Mouse (Mus musculus) MEL (cell line): ENCODE results near the gene Smyd3. TPM values are rescaled to one million over a fixed set of nuclear protein-coding genes. Genes with fewer than 3 reads are reported as not detected.

Experiments used
- DNase-seq: peaks from one replicate; pipeline ENCODE4 v3.0.0; 2011; ENCODE audit warnings: low read depth, low spot score
- H3K27ac ChIP-seq: 2 replicates; pipeline ENCODE4 v1.5.1; 2012; ENCODE audit warnings: low read depth, mild to moderate bottlenecking, control low read depth, low read length, moderate library complexity; ENCODE audit not compliant: control insufficient read depth
- H3K27me3 ChIP-seq, 2 experiments: fragments of 150-350 bp in 1 of 2; sonication (generic) in 1 of 2; 2 replicates each; pipeline ENCODE4 v1.6.1; 2012; ENCODE audit warnings: low read length in 2 of 2, mild to moderate bottlenecking in 2 of 2, improper control_type of control experiment in 1 of 2, moderate library complexity in 1 of 2; ENCODE audit not compliant: insufficient read depth in 2 of 2, control insufficient read depth in 1 of 2
- H3K36me3 ChIP-seq, 2 experiments: 2 replicates each; pipeline ENCODE4 v1.6.1; 2012 to 2014; ENCODE audit warnings: low read length in 2 of 2, improper control_type of control experiment in 1 of 2, inconsistent platforms in 1 of 2, mild to moderate bottlenecking in 1 of 2; ENCODE audit not compliant: insufficient read depth in 2 of 2, control insufficient read depth in 1 of 2
- H3K4me1 ChIP-seq, 2 experiments: fragments of 150-350 bp in 1 of 2; sonication (generic) in 1 of 2; 2 replicates each; pipeline ENCODE4 v1.6.1; 2012; ENCODE audit warnings: low read length in 2 of 2, improper control_type of control experiment in 1 of 2, mild to moderate bottlenecking in 1 of 2; ENCODE audit not compliant: insufficient read depth in 2 of 2, control insufficient read depth in 1 of 2
- H3K4me3 ChIP-seq, 2 experiments: fragments of 150-350 bp in 1 of 2; sonication (generic) in 1 of 2; 2 replicates each; pipeline ENCODE4 v1.5.1; 2012; ENCODE audit warnings: low read depth in 2 of 2, low read length in 2 of 2, mild to moderate bottlenecking in 2 of 2, moderate library complexity in 2 of 2, control low read depth in 1 of 2, improper control_type of control experiment in 1 of 2; ENCODE audit not compliant: control insufficient read depth in 1 of 2, insufficient read depth in 1 of 2
- H3K79me2 ChIP-seq: 2 replicates; pipeline ENCODE4 v1.6.1; 2012; ENCODE audit warnings: mild to moderate bottlenecking, low read length, moderate library complexity; ENCODE audit not compliant: control insufficient read depth, poor library complexity, insufficient read depth
- H3K9ac ChIP-seq: 2 replicates; pipeline ENCODE4 v1.6.1; 2012; ENCODE audit warnings: low read depth, mild to moderate bottlenecking, control low read depth, low read length, moderate library complexity; ENCODE audit not compliant: control insufficient read depth, poor library complexity, severe bottlenecking
- H3K9me3 ChIP-seq: fragments of 150-350 bp; sonication (generic); replicated peaks from 2 replicates; pipeline ENCODE4 v1.6.1; 2012; ENCODE audit warnings: mild to moderate bottlenecking, low read length, improper control_type of control experiment, moderate library complexity; ENCODE audit not compliant: insufficient read depth
- CTCF ChIP-seq, 3 experiments: IDR thresholded peaks in 2 of 3; conservative IDR thresholded peaks in 1 of 3; 2 replicates each; pipeline ENCODE4 v1.5.1; 2011 to 2012; ENCODE audit warnings: low read length in 3 of 3, low read depth in 2 of 3, mild to moderate bottlenecking in 2 of 3, improper control_type of control experiment in 1 of 3, inconsistent platforms in 1 of 3, mixed read lengths in 1 of 3, moderate library complexity in 1 of 3; ENCODE audit not compliant: control insufficient read depth in 1 of 3, insufficient read depth in 1 of 3, poor library complexity in 1 of 3, severe bottlenecking in 1 of 3
- ELF1 ChIP-seq: IDR thresholded peaks from 2 replicates; pipeline ENCODE4 v1.6.1; 2014; ENCODE audit warnings: low read depth, mild to moderate bottlenecking, inconsistent platforms, low read length, improper control_type of control experiment, moderate library complexity
- EP300 ChIP-seq, 2 experiments: IDR thresholded peaks; 2 replicates each; pipeline ENCODE4 v1.6.1; 2011; ENCODE audit warnings: improper control_type of control experiment in 2 of 2, low read length in 2 of 2, low read depth in 1 of 2, mild to moderate bottlenecking in 1 of 2
- ETS1 ChIP-seq: IDR thresholded peaks from 2 replicates; pipeline ENCODE4 v1.6.1; 2012; ENCODE audit warnings: low read depth, mild to moderate bottlenecking, inconsistent platforms, low read length, improper control_type of control experiment, moderate library complexity
- GATA1 ChIP-seq: IDR thresholded peaks from 2 replicates; pipeline ENCODE4 v1.6.1; 2011; ENCODE audit warnings: low read depth, low read length, improper control_type of control experiment
- HCFC1 ChIP-seq: IDR thresholded peaks from 2 replicates; pipeline ENCODE4 v1.6.1; 2012; ENCODE audit warnings: low read depth, mild to moderate bottlenecking, inconsistent platforms, low read length, improper control_type of control experiment, moderate library complexity
- KAT2A ChIP-seq: conservative IDR thresholded peaks from 2 replicates; pipeline ENCODE4 v1.6.1; 2012; ENCODE audit warnings: low read depth, low read length, improper control_type of control experiment, inconsistent platforms
- MAZ ChIP-seq: IDR thresholded peaks from 2 replicates; pipeline ENCODE4 v1.6.1; 2012; ENCODE audit warnings: low read depth, mild to moderate bottlenecking, inconsistent platforms, low read length, improper control_type of control experiment
- MYB ChIP-seq: IDR thresholded peaks from 2 replicates; pipeline ENCODE4 v1.6.1; 2011; ENCODE audit warnings: mild to moderate bottlenecking, low read depth, low read length, improper control_type of control experiment
- MYC ChIP-seq: IDR thresholded peaks from 2 replicates; pipeline ENCODE4 v1.6.1; 2011; ENCODE audit warnings: low read depth, mild to moderate bottlenecking, low read length, improper control_type of control experiment, moderate library complexity
- NRF1 ChIP-seq: IDR thresholded peaks from 2 replicates; pipeline ENCODE4 v1.6.1; 2014; ENCODE audit warnings: low read depth, mild to moderate bottlenecking, inconsistent platforms, low read length, improper control_type of control experiment, moderate library complexity; ENCODE audit not compliant: poor library complexity, insufficient read depth, severe bottlenecking
- POLR2AphosphoS5 ChIP-seq: IDR thresholded peaks from 2 replicates; pipeline ENCODE4 v1.6.1; 2012; ENCODE audit warnings: low read depth, borderline replicate concordance, mild to moderate bottlenecking, inconsistent platforms, low read length, moderate library complexity, mixed read lengths
- RAD21 ChIP-seq: IDR thresholded peaks from 2 replicates; pipeline ENCODE4 v1.6.1; 2011; ENCODE audit warnings: mild to moderate bottlenecking, low read depth, low read length, improper control_type of control experiment
- RCOR1 ChIP-seq: IDR thresholded peaks from 2 replicates; pipeline ENCODE4 v1.6.1; 2012; ENCODE audit warnings: low read depth, mild to moderate bottlenecking, inconsistent platforms, low read length, improper control_type of control experiment
- SIN3A ChIP-seq: IDR thresholded peaks from 2 replicates; pipeline ENCODE4 v1.6.1; 2012; ENCODE audit warnings: low read length, improper control_type of control experiment, inconsistent platforms
- SMC3 ChIP-seq: IDR thresholded peaks from 2 replicates; pipeline ENCODE4 v1.6.1; 2011; ENCODE audit warnings: low read depth, low read length, improper control_type of control experiment
- TBP ChIP-seq: IDR thresholded peaks from 2 replicates; pipeline ENCODE4 v1.8.0; 2011; ENCODE audit warnings: low read depth, low read length, improper control_type of control experiment
- UBTF ChIP-seq: IDR thresholded peaks from 2 replicates; pipeline ENCODE4 v1.6.1; 2012; ENCODE audit warnings: low read depth, mild to moderate bottlenecking, inconsistent platforms, low read length, improper control_type of control experiment, moderate library complexity, borderline replicate concordance; ENCODE audit not compliant: insufficient read depth
- USF1 ChIP-seq: IDR thresholded peaks from 2 replicates; pipeline ENCODE4 v1.6.1; 2014; ENCODE audit warnings: low read depth, mild to moderate bottlenecking, inconsistent platforms, low read length, improper control_type of control experiment, moderate library complexity
- ZC3H11A ChIP-seq: IDR thresholded peaks from 2 replicates; pipeline ENCODE4 v1.6.1; 2012; ENCODE audit warnings: low read depth, mild to moderate bottlenecking, inconsistent platforms, low read length, improper control_type of control experiment
- polyA plus RNA-seq, 2 experiments: library from polyadenylated mRNA; stranded (reverse) in 1 of 2; unstranded in 1 of 2; fragments of >175 nt in 1 of 2; fragments of >200 nt in 1 of 2; gene quantifications; 2 replicates each; pipeline versions ENCODE4 v1.2.1 to v1.2.4; 2012; ENCODE audit warnings: low replicate concordance in 2 of 2, low read depth in 1 of 2; ENCODE audit not compliant: insufficient read length in 2 of 2, insufficient read depth in 1 of 2, missing spikeins in 1 of 2
- total RNA-seq: library from RNA; depleted of rRNA; stranded (reverse); fragments of 300-350 nt; gene quantifications from 2 replicates; pipeline ENCODE4 v1.2.3, GENCODE M21; 2012

The Smyd3 gene
- total and polyA plus RNA-seq, 3 experiments: 13.3 to 18.2 TPM; not detected in 1

DNA sequence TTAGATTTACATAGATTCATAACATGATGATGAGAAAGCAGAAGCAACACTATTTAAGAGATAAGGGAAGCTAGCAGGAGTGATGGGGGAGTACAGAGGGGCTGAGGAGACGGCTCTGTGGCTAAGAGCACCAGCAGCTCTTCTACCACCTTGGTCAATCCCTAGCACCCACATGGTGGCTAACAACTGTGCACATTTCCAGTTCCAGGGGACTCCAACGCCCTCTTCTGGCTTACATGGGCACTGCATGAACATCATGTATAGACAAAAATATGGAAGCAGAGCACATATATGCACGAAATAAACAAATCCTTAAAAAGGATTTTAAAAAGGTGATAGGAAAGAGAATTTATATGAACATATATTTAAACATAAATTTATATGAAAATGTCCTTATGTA is 23.7 kb upstream of the Smyd3 start:
- Histone ChIP-seq H3K4me3 (no peak overlapping the region), H3K27ac (no peak overlapping the region), H3K9me3 (no peaks in the 10 kb centered on the region), H3K36me3 (peaks cover 4 to 19% of the 10 kb centered on the region in 2 experiments), H3K79me2 (peaks cover 25% of the 10 kb centered on the region), H3K27me3 (no peaks in the 10 kb centered on the region), H3K4me1 (peaks cover 5 to 7% of the 10 kb centered on the region in 2 experiments; a peak in 3 of 4 replicates), H3K9ac (no peak overlapping the region)
- TF ChIP-seq UBTF (no peak), MYC (0 out of 2 replicates have a peak, but pooled peaks have one; percentile 58), RAD21 (peak; percentile 8), SMC3 (peak; percentile 36; the same call in 1 of the 2 replicates), HCFC1 (no peak), GATA1 (peak; percentile 50; the same call in 1 of the 2 replicates), CTCF (IDR thresholded peaks at IDR 0.05 in 2 of 3, conservative IDR thresholded peaks at IDR 0.05 in 1 of 3; ENCODE audit: control insufficient read depth in 1 of 3, insufficient read depth in 1 of 3, low read depth in 2 of 3, low read length in 3 of 3, poor library complexity in 1 of 3, severe bottlenecking in 1 of 3) (peak; percentile 35 to 69 (median 59))
- DNase-seq: peak; percentile 71

DNA sequence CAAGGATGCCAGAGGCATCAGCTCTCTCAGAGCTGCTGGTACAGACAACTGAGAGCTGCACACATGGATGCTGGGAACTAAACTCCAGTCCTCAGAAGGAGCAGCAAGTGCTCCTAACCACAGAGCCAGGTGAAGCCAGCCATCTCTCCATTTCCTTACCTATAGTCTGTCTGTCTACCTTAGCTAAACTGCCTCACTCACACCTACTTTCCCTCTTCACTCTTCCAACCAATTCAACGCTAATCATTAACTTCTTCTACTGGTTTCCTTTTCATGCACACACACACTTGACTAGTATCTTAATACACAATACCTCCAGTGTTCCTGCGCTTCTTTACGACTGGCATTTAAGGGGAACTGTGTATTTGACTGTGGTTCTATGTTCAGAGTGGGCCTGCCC is 22.0 kb upstream of the Smyd3 start:
- no peak for DNase-seq
- peaks cover 18% of the 10 kb centered on the region for H3K79me2 ChIP-seq
- H3K4me1 ChIP-seq: peaks cover 5 to 7% of the 10 kb centered on the region in 2 experiments; a peak in 3 of 4 replicates
- H3K9me3 ChIP-seq: no peaks in the 10 kb centered on the region
- no peak overlapping the region for H3K9ac ChIP-seq
- no peaks in the 10 kb centered on the region for H3K27me3 ChIP-seq
- TF ChIP-seq SMC3: no peak
- TF ChIP-seq NRF1: no peak
- no peak for TF ChIP-seq ELF1
- TF ChIP-seq USF1: no peak
- no peak for TF ChIP-seq SIN3A
- TF ChIP-seq MAZ: no peak
- no peak for TF ChIP-seq RCOR1
- TF ChIP-seq POLR2AphosphoS5: no peak
- TF ChIP-seq ZC3H11A: no peak
- TF ChIP-seq MYC: no peak
- no peak for TF ChIP-seq KAT2A
- no peak for TF ChIP-seq ETS1
- no peak for TF ChIP-seq EP300 (IDR thresholded peaks at IDR 0.05; ENCODE audit: low read depth in 1 of 2, low read length in 2 of 2)
- TF ChIP-seq TBP: no peak
- TF ChIP-seq MYB: no peak
- H3K36me3 ChIP-seq: peaks cover 4 to 19% of the 10 kb centered on the region in 2 experiments
- H3K27ac ChIP-seq: no peak overlapping the region
- H3K4me3 ChIP-seq: no peak overlapping the region
